Mouse (Mus musculus) adrenal gland, adult (tissue): ENCODE results near the gene Hoxb8.

Experiments used
- DNase-seq, 2 experiments: peaks; one replicate each; pipeline ENCODE4 v3.0.0; 2022 to 2023; ENCODE audit warnings: low spot score in 1 of 2; ENCODE audit not compliant: inconsistent age in 2 of 2

The Hoxb8 gene

DNA sequence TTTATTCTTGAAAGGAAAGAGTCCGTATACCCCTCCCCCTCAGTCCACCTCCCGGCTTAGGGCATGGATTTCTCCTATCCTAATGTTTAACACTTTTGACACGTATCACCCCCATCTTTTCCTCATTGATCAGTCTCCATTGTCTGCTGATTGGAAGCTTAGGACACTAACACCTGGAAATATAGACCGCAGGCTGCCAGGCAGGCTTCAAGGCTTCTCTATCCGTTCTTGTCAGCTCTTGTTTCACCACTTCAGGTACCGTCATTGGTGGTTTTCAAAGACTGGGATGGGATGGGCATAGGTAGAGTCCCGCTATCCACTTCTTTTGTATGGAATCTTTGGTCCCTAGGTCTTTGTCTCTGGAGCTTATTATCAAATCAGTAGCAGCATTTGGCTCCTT lies 45.4 kb downstream of the Hoxb8 start:
- no peak for DNase-seq

DNA sequence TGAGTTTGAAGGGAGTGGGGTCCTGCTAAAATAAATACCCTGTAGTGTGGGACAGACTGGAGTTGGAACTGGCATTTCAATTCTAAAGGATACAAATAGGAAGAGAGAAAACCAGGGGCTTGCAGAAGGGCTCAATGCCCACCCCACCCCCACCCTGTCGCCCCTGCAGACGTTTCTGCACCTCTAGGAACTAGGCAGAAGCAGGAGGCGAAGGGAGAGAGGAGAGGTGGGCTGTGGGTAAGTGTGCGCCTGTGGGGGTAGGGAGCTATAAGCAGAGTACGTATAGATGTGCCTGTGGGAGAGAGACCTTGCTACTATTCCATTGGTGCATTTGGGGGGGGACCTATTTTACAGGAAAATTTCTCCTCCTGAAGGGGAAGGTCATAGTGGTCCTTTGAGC lies 46.0 kb downstream of the Hoxb8 start:
- DNase-seq, result peak in 1 of 2 experiments; percentile 69

DNA sequence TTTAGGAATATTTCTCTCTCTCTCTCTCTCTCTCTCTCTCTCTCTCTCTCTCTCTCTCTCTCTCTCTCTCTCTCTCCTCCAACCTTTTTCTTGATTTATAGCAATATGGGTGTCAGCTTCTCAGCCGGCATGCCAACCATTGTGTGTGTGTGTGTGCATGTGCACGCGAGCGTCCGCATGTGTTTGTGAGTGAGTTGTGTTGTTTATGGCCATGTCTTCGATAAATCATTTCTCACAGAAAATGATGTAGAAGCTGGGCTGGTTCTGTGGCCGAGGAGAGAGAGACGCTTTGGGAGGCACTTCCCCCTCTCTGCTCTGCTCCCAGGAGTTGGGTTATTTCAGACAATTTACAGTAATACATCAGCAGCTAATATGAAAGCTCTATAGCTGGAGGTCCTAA lies 46.9 kb downstream of the Hoxb8 start:
- DNase-seq, result no peak

DNA sequence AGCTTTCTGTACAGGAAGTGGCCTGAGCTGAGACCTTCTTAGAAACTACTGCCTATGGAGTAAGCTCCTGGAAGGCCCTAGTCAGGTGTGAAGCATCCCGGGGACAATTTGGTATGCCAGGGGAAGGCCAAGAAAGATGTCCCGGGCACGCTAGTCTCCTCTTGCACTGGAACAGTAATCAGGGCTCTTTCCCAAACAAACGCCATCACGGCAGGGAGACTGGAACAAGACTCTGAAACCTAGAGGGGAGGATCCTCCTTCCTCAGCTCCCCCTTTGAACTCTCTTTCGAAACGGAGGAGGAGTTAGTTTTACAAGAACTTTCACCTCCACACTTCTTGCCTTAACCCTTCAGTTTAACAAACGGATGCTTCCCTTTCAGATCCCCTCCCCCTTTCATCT lies 50.4 kb downstream of the Hoxb8 start:
- no peak for DNase-seq

DNA sequence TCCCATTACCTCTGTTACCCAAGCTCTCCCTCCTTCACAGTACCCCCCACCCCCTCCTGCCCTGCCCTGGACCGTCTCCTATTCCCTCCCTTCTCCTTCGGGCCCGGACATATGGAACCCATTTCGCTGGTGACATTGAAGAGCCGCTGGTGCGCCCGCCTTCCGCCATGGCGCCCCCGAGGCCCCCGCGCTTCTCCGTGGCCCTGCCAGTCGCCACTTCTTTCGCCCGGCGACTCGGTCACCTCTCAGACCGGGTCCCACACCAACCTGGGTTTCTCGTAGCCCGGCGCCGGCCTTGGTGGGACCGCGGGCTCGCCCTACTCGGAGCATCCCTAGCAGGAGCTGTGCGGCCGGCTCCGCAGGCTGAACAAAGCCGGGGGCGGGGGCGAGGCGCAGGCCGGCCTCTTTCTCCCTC lies 50.9 kb downstream of the Hoxb8 start:
- peak in 1 of 2 experiments; percentile 76 for DNase-seq

DNA sequence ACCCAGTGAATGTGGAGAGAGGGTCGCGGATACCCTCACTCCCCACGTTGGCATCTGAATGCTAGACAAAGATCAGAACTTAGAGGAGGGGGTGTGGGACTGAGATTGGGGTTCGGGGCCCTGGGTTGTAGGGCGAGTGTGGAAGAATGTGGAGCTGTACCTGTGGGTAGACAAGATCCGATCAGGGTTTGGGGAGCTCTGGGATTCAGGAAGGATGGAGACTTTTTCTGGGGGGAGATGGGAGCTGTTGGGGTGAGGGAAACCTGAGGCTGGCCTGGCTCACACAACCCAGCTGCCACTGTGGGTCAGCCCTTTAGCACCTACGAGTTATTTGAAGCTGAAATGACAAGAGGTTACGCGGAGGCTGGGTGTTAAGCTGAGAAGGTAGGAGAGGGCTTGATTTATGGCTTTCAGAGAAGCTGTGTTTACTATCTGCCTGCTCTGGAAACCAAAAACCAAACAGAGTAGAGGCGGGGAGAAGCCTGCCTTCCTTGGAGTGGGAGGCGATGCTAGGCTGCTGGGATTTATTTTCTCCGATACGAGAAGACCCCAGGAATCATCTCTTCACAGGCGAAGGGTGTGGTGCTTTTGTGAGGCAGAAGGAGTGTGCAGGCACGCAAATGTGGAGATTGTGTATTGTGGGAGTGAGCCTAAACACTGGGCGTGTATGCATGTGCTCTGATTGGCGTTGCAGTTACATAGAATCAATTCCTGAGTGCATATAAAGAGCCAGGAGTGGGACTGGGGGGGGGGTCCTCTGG lies 51.7 kb downstream of the Hoxb8 start:
- peak in 1 of 2 experiments; percentile 75 for DNase-seq

DNA sequence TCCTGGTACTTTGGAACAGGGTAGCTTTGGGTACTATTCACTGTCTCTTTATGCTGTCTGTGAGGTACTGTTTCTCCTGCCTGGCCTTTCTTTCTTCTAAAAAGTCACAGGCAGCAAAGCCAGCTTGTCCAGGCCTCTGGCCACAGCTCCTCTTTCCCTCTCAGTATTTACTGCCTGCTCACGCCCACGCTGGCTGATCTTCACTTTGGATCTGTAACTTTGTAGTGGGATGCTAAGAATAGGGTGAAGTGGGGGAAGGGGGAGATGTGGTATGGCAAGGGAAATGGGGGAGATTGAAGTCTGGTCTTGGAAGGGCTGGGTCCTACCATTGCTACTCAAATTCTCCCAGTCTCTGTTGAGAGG lies 52.3 kb downstream of the Hoxb8 start:
- peak in 1 of 2 experiments; percentile 64 for DNase-seq
